Mouse (Mus musculus): Measurements from ENCODE around the gene Frmd4a. TPM values are rescaled to one million over a fixed set of nuclear protein-coding genes. Genes with fewer than 3 reads are reported as not detected.
A peak's percentile ranks its signal among the peaks of the same experiment; 100 is the strongest.

The Frmd4a gene
- polyA plus RNA-seq, 1 experiment from 2014 or later = 16.8 TPM

- H3K9me3 ChIP-seq (replicated peaks; ENCODE audit: low read length) = no peaks in the 10 kb centered on the region
- 25% methylated on average over 4 of the region's 4 CpGs for WGBS
- H3K9ac ChIP-seq (ENCODE audit: low read depth, low read length) = no peak overlapping the region
- no peaks in the 10 kb centered on the region for H3K4me1 ChIP-seq (replicated peaks; ENCODE audit: insufficient read depth, low read length)
- ATAC-seq (replicated peaks; ENCODE audit: low FRiP score, low read depth) (no peak), DNase-seq (ENCODE audit: low spot score) (peak; percentile 4)
- no peaks in the 10 kb centered on the region for H3K27me3 ChIP-seq (ENCODE audit: insufficient read depth, low read length)
- no peak overlapping the region for H3K4me3 ChIP-seq (replicated peaks; ENCODE audit: low read depth, low read length)
- H3K36me3 ChIP-seq (ENCODE audit: insufficient read depth, low read length) = no peaks in the 10 kb centered on the region
- TF ChIP-seq CTCF (IDR thresholded peaks at IDR 0.05; ENCODE audit: low read depth) = no peak
- no peak overlapping the region for H3K4me2 ChIP-seq (ENCODE audit: low read length)
- no peak overlapping the region for H3K27ac ChIP-seq
Measured at GRCm38 (mm10) chr2:4029031-4029747, 11.7 kb downstream of the Frmd4a start.

GRCm38 (mm10) chr2:4036153-4036589, 18.7 kb downstream of the Frmd4a start:
- no peaks in the 10 kb centered on the region; the same call in 1 of the 2 replicates for H3K9me3 ChIP-seq (replicated peaks; ENCODE audit: low read length)
- no peaks in the 10 kb centered on the region for H3K4me1 ChIP-seq (replicated peaks; ENCODE audit: insufficient read depth, low read length)
- no peak overlapping the region for H3K4me3 ChIP-seq (replicated peaks; ENCODE audit: low read depth, low read length)
- H3K4me2 ChIP-seq (ENCODE audit: low read length) = no peak overlapping the region
- DNase-seq (ENCODE audit: low spot score) = peak; percentile 4
- H3K36me3 ChIP-seq (ENCODE audit: insufficient read depth, low read length) = no peaks in the 10 kb centered on the region
- no peak overlapping the region for H3K9ac ChIP-seq (ENCODE audit: low read depth, low read length)
- TF ChIP-seq CTCF (IDR thresholded peaks at IDR 0.05; ENCODE audit: low read depth) = no peak
- H3K27ac ChIP-seq = no peak overlapping the region
- WGBS = 66% methylated on average over 4 of the region's 4 CpGs
- no peak for ATAC-seq (replicated peaks; ENCODE audit: low FRiP score, low read depth)
- H3K27me3 ChIP-seq (ENCODE audit: insufficient read depth, low read length) = no peaks in the 10 kb centered on the region

GRCm38 (mm10) chr2:4036651-4037117, 19.2 kb downstream of the Frmd4a start:
- Histone ChIP-seq H3K36me3 (ENCODE audit: insufficient read depth, low read length) (no peaks in the 10 kb centered on the region), H3K4me2 (ENCODE audit: low read length) (no peak overlapping the region), H3K27me3 (ENCODE audit: insufficient read depth, low read length) (no peaks in the 10 kb centered on the region), H3K9me3 (replicated peaks; ENCODE audit: low read length) (no peaks in the 10 kb centered on the region; the same call in 1 of the 2 replicates), H3K4me3 (replicated peaks; ENCODE audit: low read depth, low read length) (no peak overlapping the region), H3K27ac (no peak overlapping the region), H3K9ac (ENCODE audit: low read depth, low read length) (no peak overlapping the region), H3K4me1 (replicated peaks; ENCODE audit: insufficient read depth, low read length) (no peaks in the 10 kb centered on the region)
- ATAC-seq (replicated peaks; ENCODE audit: low FRiP score, low read depth) = no peak
- no peak for TF ChIP-seq CTCF (IDR thresholded peaks at IDR 0.05; ENCODE audit: low read depth)
- DNase-seq (ENCODE audit: low spot score) = no peak
- WGBS = 90% methylated on average over 8 of the region's 8 CpGs

DNA sequence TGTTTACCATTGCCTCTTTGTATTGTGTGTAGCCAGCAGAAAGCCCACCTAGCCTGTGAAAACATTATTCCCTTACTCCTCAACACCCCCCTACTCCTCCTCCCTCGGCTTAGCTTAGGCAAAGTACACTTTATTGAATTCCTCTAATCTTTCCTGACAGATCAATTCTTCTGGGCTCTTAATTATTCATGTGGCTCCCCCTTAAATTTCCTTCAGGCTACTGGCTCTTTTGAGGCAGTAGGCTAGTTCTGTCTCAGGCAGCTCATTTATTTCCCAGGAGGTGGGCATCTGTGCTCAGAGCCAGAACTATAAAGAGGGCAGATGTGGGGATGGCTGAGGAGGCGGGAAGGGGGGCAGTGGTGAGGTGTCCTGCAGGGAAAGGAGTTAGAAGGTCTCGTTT, 24.5 kb downstream of the Frmd4a start:
- H3K4me2 ChIP-seq (ENCODE audit: low read length) = no peak overlapping the region
- WGBS = 44% methylated on average over 3 of the region's 3 CpGs
- TF ChIP-seq CTCF (IDR thresholded peaks at IDR 0.05; ENCODE audit: low read depth) = no peak
- no peaks in the 10 kb centered on the region for H3K27me3 ChIP-seq (ENCODE audit: insufficient read depth, low read length)
- no peak overlapping the region for H3K27ac ChIP-seq
- no peaks in the 10 kb centered on the region for H3K4me1 ChIP-seq (replicated peaks; ENCODE audit: insufficient read depth, low read length)
- DNase-seq (ENCODE audit: low spot score) (no peak), ATAC-seq (replicated peaks; ENCODE audit: low FRiP score, low read depth) (no peak)
- no peaks in the 10 kb centered on the region; the same call in 1 of the 2 replicates for H3K9me3 ChIP-seq (replicated peaks; ENCODE audit: low read length)
- H3K4me3 ChIP-seq (replicated peaks; ENCODE audit: low read depth, low read length) = no peak overlapping the region
- H3K36me3 ChIP-seq (ENCODE audit: insufficient read depth, low read length) = no peaks in the 10 kb centered on the region
- H3K9ac ChIP-seq (ENCODE audit: low read depth, low read length) = no peak overlapping the region

- no peaks in the 10 kb centered on the region for H3K27me3 ChIP-seq (ENCODE audit: insufficient read depth, low read length)
- no peaks in the 10 kb centered on the region for H3K9me3 ChIP-seq (replicated peaks; ENCODE audit: low read length)
- no peak overlapping the region for H3K4me2 ChIP-seq (ENCODE audit: low read length)
- no peak for TF ChIP-seq CTCF (IDR thresholded peaks at IDR 0.05; ENCODE audit: low read depth)
- H3K27ac ChIP-seq = no peak overlapping the region
- no peak overlapping the region for H3K9ac ChIP-seq (ENCODE audit: low read depth, low read length)
- DNase-seq (ENCODE audit: low spot score) (no peak), ATAC-seq (replicated peaks; ENCODE audit: low FRiP score, low read depth) (no peak)
- no peaks in the 10 kb centered on the region for H3K4me1 ChIP-seq (replicated peaks; ENCODE audit: insufficient read depth, low read length)
- WGBS = 84% methylated on average over 2 of the region's 2 CpGs
- no peak overlapping the region for H3K4me3 ChIP-seq (replicated peaks; ENCODE audit: low read depth, low read length)
- no peaks in the 10 kb centered on the region for H3K36me3 ChIP-seq (ENCODE audit: insufficient read depth, low read length)
Measured at GRCm38 (mm10) chr2:4055481-4055880, 38.0 kb downstream of the Frmd4a start.

DNA sequence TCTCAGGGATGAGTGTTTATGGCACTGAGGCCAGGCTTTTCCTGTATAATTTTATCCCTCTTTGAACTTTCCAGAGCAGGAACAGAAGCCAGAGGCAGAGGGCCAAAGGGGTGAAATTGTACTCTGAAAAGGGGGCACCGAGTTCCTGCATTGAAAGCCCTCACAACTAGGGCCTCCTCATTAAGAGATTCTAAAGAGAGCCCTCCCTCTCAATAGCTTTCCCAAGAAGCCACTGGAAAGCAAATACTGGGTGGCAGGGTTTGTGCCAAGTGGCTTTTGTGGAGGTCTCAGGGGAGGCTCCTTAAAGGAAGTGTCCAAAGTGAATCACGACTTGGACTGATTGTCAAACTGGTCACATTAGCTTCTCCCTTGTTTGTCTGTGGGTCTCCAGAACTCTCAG, 43.2 kb downstream of the Frmd4a start:
- H3K9me3 ChIP-seq (replicated peaks; ENCODE audit: low read length) = no peaks in the 10 kb centered on the region
- no peak for ATAC-seq (replicated peaks; ENCODE audit: low FRiP score, low read depth)
- 38% methylated on average over 2 of the region's 2 CpGs for WGBS

More for the DNA sequence above, 43.2 kb downstream of the Frmd4a start:
- DNase-seq (ENCODE audit: low spot score) = no peak
- no peaks in the 10 kb centered on the region for H3K27me3 ChIP-seq (ENCODE audit: insufficient read depth, low read length)
- no peak overlapping the region for H3K27ac ChIP-seq
- TF ChIP-seq CTCF (IDR thresholded peaks at IDR 0.05; ENCODE audit: low read depth) = no peak
- no peak overlapping the region for H3K4me2 ChIP-seq (ENCODE audit: low read length)
- no peaks in the 10 kb centered on the region for H3K4me1 ChIP-seq (replicated peaks; ENCODE audit: insufficient read depth, low read length)
- no peak overlapping the region for H3K9ac ChIP-seq (ENCODE audit: low read depth, low read length)
- no peak overlapping the region for H3K4me3 ChIP-seq (replicated peaks; ENCODE audit: low read depth, low read length)
- no peaks in the 10 kb centered on the region for H3K36me3 ChIP-seq (ENCODE audit: insufficient read depth, low read length)

Measured in kidney, postnatal 0 days (tissue).